ENCODE assay signal across 8 mouse cellular contexts in the genomic region with DNA sequence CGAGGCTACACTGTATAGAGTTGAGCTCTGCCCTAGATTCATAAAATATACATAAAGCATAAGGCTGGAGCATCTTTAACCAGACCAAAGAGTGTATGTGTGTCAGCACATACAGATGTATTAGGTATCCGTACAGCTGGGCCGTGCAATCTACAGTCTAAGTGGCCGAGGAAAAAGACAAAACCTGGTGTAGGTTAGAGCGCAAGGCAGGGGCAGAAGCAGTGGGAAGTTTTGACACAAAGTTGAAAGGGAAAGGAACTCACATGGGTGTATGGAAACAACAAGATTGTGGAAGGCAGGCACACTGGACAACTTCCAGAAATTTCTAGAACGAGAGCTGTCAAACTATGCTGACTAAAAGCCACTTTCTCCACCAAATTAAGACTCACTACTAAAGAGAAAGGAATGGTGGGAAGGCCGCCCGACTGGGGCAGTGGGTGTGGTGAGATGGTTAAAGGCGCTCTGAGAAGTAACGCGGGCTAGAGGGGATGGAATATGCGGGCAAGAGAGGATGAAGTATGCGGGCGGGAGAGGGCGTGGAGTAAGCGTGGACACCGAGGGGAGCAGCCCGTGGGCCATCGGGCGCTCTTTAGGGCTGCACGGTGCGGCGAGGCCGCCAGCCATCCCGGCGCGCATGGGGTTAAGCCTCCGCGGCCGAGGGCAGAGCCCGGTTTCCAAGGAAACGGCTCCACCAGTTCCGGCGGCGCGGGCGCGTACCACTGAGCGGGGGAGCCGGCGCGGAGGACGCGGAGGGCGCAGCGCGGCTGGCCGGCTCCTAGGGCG. TPM values are rescaled to one million over a fixed set of nuclear protein-coding genes. Genes with fewer than 3 reads are reported as not detected.
DNase-seq lines count a peak whose midpoint lies in the region; ATAC-seq and TF ChIP-seq lines count a peak whose summit lies in the region.

No protein-coding gene starts in this region.

- H3K9ac ChIP-seq in forebrain, embryonic 15.5 days (replicated peaks): peak overlapping the region; percentile 95
- peak overlapping the region; percentile 87 for H3K9ac ChIP-seq in neural tube, embryonic 15.5 days (replicated peaks)

- H3K4me1 ChIP-seq in forebrain, embryonic 15.5 days: peaks cover 27% of the 10 kb centered on the region
- H3K4me1 ChIP-seq in lung, adult 2 months (ENCODE audit: control insufficient read depth, insufficient read depth, low read length): peaks cover 18% of the 10 kb centered on the region
- peaks cover 47% of the 10 kb centered on the region for H3K4me1 ChIP-seq in neural tube, embryonic 15.5 days

- H3K27ac ChIP-seq in forebrain, embryonic 15.5 days (replicated peaks): peak overlapping the region; percentile 100
- peak overlapping the region; percentile 100 for H3K27ac ChIP-seq in neural tube, embryonic 15.5 days (replicated peaks)

- no peaks in the 10 kb centered on the region for H3K27me3 ChIP-seq in forebrain, embryonic 15.5 days
- H3K27me3 ChIP-seq in neural tube, embryonic 15.5 days (replicated peaks): no peaks in the 10 kb centered on the region

- intact Hi-C loops in heart, postnatal 25 days (cut with DNase I): no loop called here

- WGBS in forebrain, embryonic 15.5 days: 2% methylated on average over 39 of the region's 49 CpGs
- WGBS in lung, adult 2 months: under 1% methylated on average over 44 of the region's 49 CpGs
- whole genome bisulfite sequencing in neural tube, embryonic 15.5 days: 2% methylated on average over 44 of the region's 49 CpGs

- H3K9me3 ChIP-seq in forebrain, embryonic 15.5 days: no peaks in the 10 kb centered on the region
- no peaks in the 10 kb centered on the region for H3K9me3 ChIP-seq in neural tube, embryonic 15.5 days (replicated peaks)

- TF ChIP-seq CTCF in lung, adult 2 months (IDR thresholded peaks at IDR 0.05; ENCODE audit: insufficient read depth, low read length): no peak

- DNase-seq in ES-CJ7 (ENCODE audit: low read depth, low spot score): peak; percentile 78
- peak; percentile 85 for DNase-seq in cerebellum, adult 11-12 months
- DNase-seq in heart, postnatal 25 days (ENCODE audit: low spot score): peak; percentile 79
- peak; percentile 78 to 91 for DNase-seq in layer of hippocampus, adult 18-20 months (ENCODE audit: low spot score in 2 of 2)
- peak; percentile 89 for DNase-seq in lung, adult 2 months
- peak; percentile 93 for DNase-seq in testis, postnatal 10 days (ENCODE audit: low spot score)

- 0 out of 2 replicates have a peak, but pooled peaks have one; percentile 61 for TF ChIP-seq POLR2A in lung, adult 2 months (IDR thresholded peaks at IDR 0.05; ENCODE audit: borderline replicate concordance, extremely low read depth, low read depth, low read length)

- H3K36me3 ChIP-seq in forebrain, embryonic 15.5 days: no peaks in the 10 kb centered on the region
- no peaks in the 10 kb centered on the region for H3K36me3 ChIP-seq in neural tube, embryonic 15.5 days

- peak overlapping the region; percentile 66 for H3K4me2 ChIP-seq in forebrain, embryonic 15.5 days (replicated peaks)
- peak overlapping the region; percentile 94 for H3K4me2 ChIP-seq in neural tube, embryonic 15.5 days

- peak; percentile 93 for ATAC-seq in forebrain, embryonic 15.5 days (replicated peaks)
- ATAC-seq in neural tube, embryonic 15.5 days (ENCODE audit: low FRiP score): peak; percentile 93

- peak overlapping the region; percentile 69 for H3K4me3 ChIP-seq in forebrain, embryonic 15.5 days
- peak overlapping the region; percentile 83 for H3K4me3 ChIP-seq in lung, adult 2 months (replicated peaks; ENCODE audit: extremely low read depth, low read depth, low read length)
- H3K4me3 ChIP-seq in neural tube, embryonic 15.5 days (replicated peaks): peak overlapping the region; percentile 52

RNA-seq across cellular contexts. Expression of a gene that starts 0.7 kb away (rescaled TPM):
- 3.7 and 4.0 TPM in 2 replicates for polyA plus RNA-seq in forebrain, embryonic 15.5 days (2015; fragmentation: Nextera tagmentation; extraction: Ambion mirVana)
- total RNA-seq in heart, postnatal 25 days (2021): 10 to 100 TPM; 15.4 to 15.6 TPM
- total RNA-seq in layer of hippocampus, adult 18-20 months (2021): 10 to 100 TPM; 38.6 to 40.1 TPM
- polyA plus RNA-seq in lung, adult 2 months (2012; rRNA removed): 77.7 and 84.9 TPM in 2 replicates
- 2.1 and 4.1 TPM in 2 replicates for polyA plus RNA-seq in neural tube, embryonic 15.5 days (2015; fragmentation: Nextera tagmentation; extraction: Ambion mirVana)

Comparison
In these comparisons a context has a peak if more than half of its experiments do, and no peak if none do; other contexts are left out.
1. Peak in every context shown above with its lines: DNase-seq, ATAC-seq, H3K4me3 ChIP-seq and H3K27ac ChIP-seq.
2. RNA of a gene that starts 0.7 kb away (polyA plus RNA-seq): 77.7 to 84.9 TPM in lung, adult 2 months; 3.7 to 4.0 TPM in forebrain, embryonic 15.5 days and 2.1 to 4.1 TPM in neural tube, embryonic 15.5 days; every median in the first group is over 10 times any median in the second.